Mouse (Mus musculus) stomach, embryonic 16.5 days (tissue): ENCODE measurements around the gene Adamtsl4. TPM values are rescaled to one million over a fixed set of nuclear protein-coding genes. Genes with fewer than 3 reads are reported as not detected.

Source experiments
- ATAC-seq: fragments of 200-750 bp; cut with Nextera tagmentation; 2 replicates; pipeline ENCODE4 v1.8.0; 2017; ENCODE audit warnings: moderate number of reproducible peaks, moderate TSS enrichment; ENCODE audit not compliant: insufficient read depth, low FRiP score
- H3K27ac ChIP-seq: fragments of 300-500 bp; sonication (generic); 2 replicates; pipeline ENCODE4 v1.5.1; 2014; ENCODE audit warnings: low read length
- H3K27me3 ChIP-seq: fragments of 300-500 bp; sonication (generic); 2 replicates; pipeline ENCODE4 v1.6.1; 2014; ENCODE audit warnings: low read length, control low read depth, mixed read lengths; ENCODE audit not compliant: control insufficient read depth, insufficient read depth
- H3K36me3 ChIP-seq: fragments of 300-500 bp; sonication (generic); 2 replicates; pipeline ENCODE4 v1.6.1; 2014; ENCODE audit warnings: low read length; ENCODE audit not compliant: control insufficient read depth, insufficient read depth
- H3K4me1 ChIP-seq: fragments of 300-500 bp; sonication (generic); 2 replicates; pipeline ENCODE4 v1.6.1; 2014; ENCODE audit warnings: low read length, control low read depth, mixed read lengths; ENCODE audit not compliant: control insufficient read depth, insufficient read depth
- H3K4me2 ChIP-seq: fragments of 300-500 bp; sonication (generic); 2 replicates; pipeline ENCODE4 v1.6.1; 2014; ENCODE audit warnings: low read depth, low read length, mixed read lengths
- H3K4me3 ChIP-seq: fragments of 300-500 bp; sonication (generic); replicated peaks from 2 replicates; pipeline ENCODE4 v1.5.1; 2014; ENCODE audit warnings: mild to moderate bottlenecking, low read length
- H3K9ac ChIP-seq: fragments of 300-500 bp; sonication (generic); 2 replicates; pipeline ENCODE4 v1.6.1; 2014; ENCODE audit warnings: low read length
- H3K9me3 ChIP-seq: fragments of 300-500 bp; sonication (generic); replicated peaks from 2 replicates; pipeline ENCODE4 v1.6.1; 2016; ENCODE audit warnings: low read length, control low read depth; ENCODE audit not compliant: control insufficient read depth
- WGBS: fragments of 180-500 bp; shearing (Covaris S2); extraction: QIAGEN DNeasy Blood & Tissue Kit; methylation state at CpG from one replicate; pipeline ENCODE4 v1.1.7; 2014; 5-methylcytosine and 5-hydroxymethylcytosine counted together
- polyA plus RNA-seq: library from polyadenylated mRNA; unstranded; fragments of >200 nt; fragmentation: Nextera tagmentation; extraction: Ambion mirVana; gene quantifications from 2 replicates; pipeline ENCODE4 v1.2.1, GENCODE M21; 2015

The Adamtsl4 gene
- polyA plus RNA-seq, 1 experiment from 2014 or later, result 13.3 TPM

- Histone ChIP-seq H3K4me3 (no peak overlapping the region), H3K27me3 (no peaks in the 10 kb centered on the region), H3K4me1 (peaks cover 20% of the 10 kb centered on the region), H3K9me3 (no peaks in the 10 kb centered on the region), H3K9ac (no peak overlapping the region), H3K27ac (no peak overlapping the region), H3K4me2 (no peak overlapping the region), H3K36me3 (no peaks in the 10 kb centered on the region)
- 81% methylated on average over 4 of the region's 4 CpGs for WGBS
- no peak for ATAC-seq
Observed at GRCm38 (mm10) chr3:95704612-95705011, 16.9 kb upstream of the Adamtsl4 start.

- Histone ChIP-seq H3K27ac (no peak overlapping the region), H3K9me3 (no peaks in the 10 kb centered on the region), H3K27me3 (no peaks in the 10 kb centered on the region), H3K9ac (no peak overlapping the region), H3K4me2 (no peak overlapping the region), H3K4me3 (no peak overlapping the region), H3K4me1 (peaks cover 20% of the 10 kb centered on the region), H3K36me3 (no peaks in the 10 kb centered on the region)
- no peak for ATAC-seq
- 85% methylated on average over 3 of the region's 3 CpGs for WGBS
Observed at GRCm38 (mm10) chr3:95703276-95703675, 15.6 kb upstream of the Adamtsl4 start.

GRCm38 (mm10) chr3:95701877-95702540 is 14.3 kb upstream of the Adamtsl4 start:
- Histone ChIP-seq H3K4me3 (peak overlapping the region; percentile 34), H3K27me3 (no peaks in the 10 kb centered on the region)
- WGBS, result 4% methylated on average over 24 of the region's 24 CpGs

GRCm38 (mm10) chr3:95701085-95701484 is 13.4 kb upstream of the Adamtsl4 start:
- 0 out of 2 replicates have a peak overlapping the region, but pooled peaks have one; percentile 1 for H3K9ac ChIP-seq
- peaks cover 27% of the 10 kb centered on the region for H3K4me1 ChIP-seq
- H3K4me2 ChIP-seq, result no peak overlapping the region
- H3K36me3 ChIP-seq, result no peaks in the 10 kb centered on the region
- no peaks in the 10 kb centered on the region for H3K27me3 ChIP-seq
- H3K4me3 ChIP-seq, result no peak overlapping the region
- 73% methylated on average over 2 of the region's 2 CpGs for WGBS
- ATAC-seq, result no peak
- peak overlapping the region; percentile 93 for H3K27ac ChIP-seq
- no peaks in the 10 kb centered on the region for H3K9me3 ChIP-seq

More at GRCm38 (mm10) chr3:95701877-95702540, 14.3 kb upstream of the Adamtsl4 start:
- peak; percentile 94 for ATAC-seq
- Histone ChIP-seq H3K27ac (peak overlapping the region; percentile 93), H3K9ac (peak overlapping the region; percentile 77), H3K36me3 (no peaks in the 10 kb centered on the region), H3K4me2 (peak overlapping the region; percentile 62), H3K4me1 (peaks cover 20% of the 10 kb centered on the region), H3K9me3 (no peaks in the 10 kb centered on the region)

- Histone ChIP-seq H3K9me3 (no peaks in the 10 kb centered on the region), H3K36me3 (no peaks in the 10 kb centered on the region), H3K9ac (no peak overlapping the region), H3K27ac (peak overlapping the region; percentile 43; the same call in 1 of the 2 replicates), H3K4me2 (no peak overlapping the region), H3K4me1 (peaks cover 34% of the 10 kb centered on the region), H3K27me3 (no peaks in the 10 kb centered on the region), H3K4me3 (no peak overlapping the region)
- ATAC-seq, result no peak
- WGBS, result 52% methylated on average over 6 of the region's 6 CpGs
Observed at GRCm38 (mm10) chr3:95700233-95700681, 12.5 kb upstream of the Adamtsl4 start.

GRCm38 (mm10) chr3:95698286-95698685 is 10.6 kb upstream of the Adamtsl4 start:
- H3K27ac ChIP-seq, result no peak overlapping the region
- H3K9ac ChIP-seq, result no peak overlapping the region
- 97% methylated on average over 4 of the region's 4 CpGs for WGBS
- H3K9me3 ChIP-seq, result no peaks in the 10 kb centered on the region
- H3K27me3 ChIP-seq, result no peaks in the 10 kb centered on the region
- no peak overlapping the region for H3K4me2 ChIP-seq
- no peaks in the 10 kb centered on the region for H3K36me3 ChIP-seq
- no peak overlapping the region for H3K4me3 ChIP-seq
- ATAC-seq, result no peak
- peaks cover 39% of the 10 kb centered on the region for H3K4me1 ChIP-seq

- Histone ChIP-seq H3K9me3 (no peaks in the 10 kb centered on the region), H3K27ac (peak overlapping the region; percentile 56), H3K4me1 (peaks cover 29% of the 10 kb centered on the region), H3K27me3 (no peaks in the 10 kb centered on the region), H3K4me3 (no peak overlapping the region), H3K9ac (0 out of 2 replicates have a peak overlapping the region, but pooled peaks have one; percentile 2), H3K4me2 (no peak overlapping the region), H3K36me3 (no peaks in the 10 kb centered on the region)
- no peak for ATAC-seq
- 19% methylated on average over 7 of the region's 7 CpGs for WGBS
Observed at GRCm38 (mm10) chr3:95696360-95696759, 8.6 kb upstream of the Adamtsl4 start.

- Histone ChIP-seq H3K36me3 (no peaks in the 10 kb centered on the region), H3K9me3 (no peaks in the 10 kb centered on the region), H3K4me1 (peaks cover 24% of the 10 kb centered on the region), H3K4me3 (no peak overlapping the region), H3K4me2 (no peak overlapping the region), H3K27ac (peak overlapping the region; percentile 56; the same call in 1 of the 2 replicates), H3K9ac (no peak overlapping the region), H3K27me3 (no peaks in the 10 kb centered on the region)
- no peak for ATAC-seq
- WGBS, result 43% methylated on average over 3 of the region's 3 CpGs
Observed at GRCm38 (mm10) chr3:95695796-95696195, 8.1 kb upstream of the Adamtsl4 start.

GRCm38 (mm10) chr3:95694808-95695703 is 7.3 kb upstream of the Adamtsl4 start:
- Histone ChIP-seq H3K36me3 (no peaks in the 10 kb centered on the region), H3K9ac (no peak overlapping the region), H3K27me3 (no peaks in the 10 kb centered on the region), H3K9me3 (no peaks in the 10 kb centered on the region), H3K4me2 (no peak overlapping the region), H3K27ac (no peak overlapping the region), H3K4me1 (peaks cover 25% of the 10 kb centered on the region), H3K4me3 (no peak overlapping the region)
- ATAC-seq, result no peak
- 82% methylated on average over 11 of the region's 11 CpGs for WGBS
